Mouse (Mus musculus) heart, embryonic 12.5 days (tissue): ENCODE data around the gene Pam. TPM values are rescaled to one million over a fixed set of nuclear protein-coding genes. Genes with fewer than 3 reads are reported as not detected.

Source experiments
- ATAC-seq: fragments of 200-750 bp; cut with Nextera tagmentation; 2 replicates; pipeline ENCODE4 v1.8.0; 2017; ENCODE audit warnings: moderate TSS enrichment, moderate library complexity; ENCODE audit not compliant: insufficient number of reproducible peaks, low FRiP score
- H3K27ac ChIP-seq: fragments of 300-500 bp; sonication (generic); 2 replicates; pipeline ENCODE4 v1.5.1; 2016; ENCODE audit warnings: mild to moderate bottlenecking, moderate library complexity; ENCODE audit not compliant: poor library complexity, severe bottlenecking
- H3K27me3 ChIP-seq: fragments of 300-500 bp; sonication (generic); replicated peaks from 2 replicates; pipeline ENCODE4 v1.6.1; 2016; ENCODE audit warnings: mild to moderate bottlenecking, moderate library complexity
- H3K36me3 ChIP-seq: fragments of 300-500 bp; sonication (generic); 2 replicates; pipeline ENCODE4 v1.6.1; 2016; ENCODE audit warnings: mild to moderate bottlenecking, moderate library complexity
- H3K4me1 ChIP-seq: fragments of 300-500 bp; sonication (generic); replicated peaks from 2 replicates; pipeline ENCODE4 v1.6.1; 2016; ENCODE audit warnings: mild to moderate bottlenecking
- H3K4me2 ChIP-seq: fragments of 300-500 bp; sonication (generic); 2 replicates; pipeline ENCODE4 v1.6.1; 2016; ENCODE audit warnings: mild to moderate bottlenecking, moderate library complexity
- H3K4me3 ChIP-seq: fragments of 300-500 bp; sonication (generic); 2 replicates; pipeline ENCODE4 v1.5.1; 2016; ENCODE audit warnings: mild to moderate bottlenecking
- H3K9ac ChIP-seq: fragments of 300-500 bp; sonication (generic); 2 replicates; pipeline ENCODE4 v1.6.1; 2016; ENCODE audit warnings: mild to moderate bottlenecking, moderate library complexity
- H3K9me3 ChIP-seq: fragments of 300-500 bp; sonication (generic); replicated peaks from 2 replicates; pipeline ENCODE4 v1.6.1; 2016; ENCODE audit warnings: mild to moderate bottlenecking, moderate library complexity
- WGBS: fragments of 180-500 bp; shearing (Covaris S2); methylation state at CpG from one replicate; pipeline ENCODE4 v1.1.7; 2016; 5-methylcytosine and 5-hydroxymethylcytosine counted together
- polyA plus RNA-seq: library from polyadenylated mRNA; unstranded; fragments of >200 nt; fragmentation: Nextera tagmentation; extraction: Ambion mirVana; gene quantifications from 2 replicates; pipeline ENCODE4 v1.2.1, GENCODE M21; 2016

Pam gene
- polyA plus RNA-seq, 1 experiment from 2014 or later, result 393 TPM

- H3K4me1 ChIP-seq, result no peaks in the 10 kb centered on the region
- H3K9ac ChIP-seq, result no peak overlapping the region
- 87% methylated on average over 9 of the region's 9 CpGs for WGBS
- H3K9me3 ChIP-seq, result no peaks in the 10 kb centered on the region
- H3K4me2 ChIP-seq, result no peak overlapping the region
- peaks cover 23% of the 10 kb centered on the region for H3K36me3 ChIP-seq
- H3K4me3 ChIP-seq, result no peak overlapping the region
- H3K27ac ChIP-seq, result no peak overlapping the region
- ATAC-seq, result no peak
- no peaks in the 10 kb centered on the region for H3K27me3 ChIP-seq
These were observed 232.3 kb downstream of the Pam start for GRCm38 (mm10) chr1:97863140-97863539.

- H3K9ac ChIP-seq, result no peak overlapping the region
- H3K4me3 ChIP-seq, result no peak overlapping the region
- peaks cover 23% of the 10 kb centered on the region for H3K36me3 ChIP-seq
- H3K9me3 ChIP-seq, result no peaks in the 10 kb centered on the region
- no peaks in the 10 kb centered on the region for H3K27me3 ChIP-seq
- no peaks in the 10 kb centered on the region for H3K4me1 ChIP-seq
- no peak overlapping the region for H3K4me2 ChIP-seq
- H3K27ac ChIP-seq, result no peak overlapping the region
- no peak for ATAC-seq
- WGBS, result 78% methylated on average over 5 of the region's 5 CpGs
These were observed 232.7 kb downstream of the Pam start for GRCm38 (mm10) chr1:97862734-97863133.

- no peak for ATAC-seq
- H3K27me3 ChIP-seq, result no peaks in the 10 kb centered on the region
- no peak overlapping the region for H3K4me2 ChIP-seq
- no peak overlapping the region for H3K27ac ChIP-seq
- H3K9ac ChIP-seq, result no peak overlapping the region
- H3K9me3 ChIP-seq, result no peaks in the 10 kb centered on the region
- H3K4me3 ChIP-seq, result no peak overlapping the region
- no peaks in the 10 kb centered on the region for H3K4me1 ChIP-seq
- 72% methylated on average over 3 of the region's 3 CpGs for WGBS
- H3K36me3 ChIP-seq, result peaks cover 36% of the 10 kb centered on the region
These were observed 241.2 kb downstream of the Pam start for GRCm38 (mm10) chr1:97854256-97854655.

- no peaks in the 10 kb centered on the region for H3K4me1 ChIP-seq
- H3K36me3 ChIP-seq, result peaks cover 32% of the 10 kb centered on the region
- no peak overlapping the region for H3K27ac ChIP-seq
- no peak overlapping the region for H3K9ac ChIP-seq
- 79% methylated on average over 13 of the region's 13 CpGs for WGBS
- H3K4me3 ChIP-seq, result no peak overlapping the region
- H3K27me3 ChIP-seq, result no peaks in the 10 kb centered on the region
- H3K4me2 ChIP-seq, result no peak overlapping the region
- no peaks in the 10 kb centered on the region for H3K9me3 ChIP-seq
- ATAC-seq, result no peak
These were observed 243.8 kb downstream of the Pam start for GRCm38 (mm10) chr1:97851601-97852175.

- 80% methylated on average over 14 of the region's 14 CpGs for WGBS
These were observed 246.7 kb downstream of the Pam start for GRCm38 (mm10) chr1:97848601-97849241.

GRCm38 (mm10) chr1:97843220-97843992 is 252.0 kb downstream of the Pam start:
- no peaks in the 10 kb centered on the region for H3K9me3 ChIP-seq
- no peaks in the 10 kb centered on the region for H3K4me1 ChIP-seq
- no peak for ATAC-seq
- H3K4me3 ChIP-seq, result no peak overlapping the region
- H3K27me3 ChIP-seq, result no peaks in the 10 kb centered on the region
- peaks cover 34% of the 10 kb centered on the region for H3K36me3 ChIP-seq
- no peak overlapping the region for H3K4me2 ChIP-seq
- H3K9ac ChIP-seq, result no peak overlapping the region
- H3K27ac ChIP-seq, result no peak overlapping the region

More at GRCm38 (mm10) chr1:97848601-97849241, 246.7 kb downstream of the Pam start:
- Histone ChIP-seq H3K4me1 (no peaks in the 10 kb centered on the region), H3K36me3 (peaks cover 35% of the 10 kb centered on the region), H3K27me3 (no peaks in the 10 kb centered on the region), H3K4me3 (no peak overlapping the region), H3K27ac (no peak overlapping the region), H3K9me3 (no peaks in the 10 kb centered on the region), H3K9ac (no peak overlapping the region), H3K4me2 (no peak overlapping the region)
- no peak for ATAC-seq

GRCm38 (mm10) chr1:97834354-97834822 is 261.1 kb downstream of the Pam start:
- no peak overlapping the region for H3K4me2 ChIP-seq
- no peaks in the 10 kb centered on the region for H3K9me3 ChIP-seq
- no peak overlapping the region for H3K9ac ChIP-seq
- no peaks in the 10 kb centered on the region for H3K27me3 ChIP-seq
- ATAC-seq, result no peak
- peaks cover 4% of the 10 kb centered on the region; the same call in 1 of the 2 replicates for H3K4me1 ChIP-seq
- WGBS, result 83% methylated on average over 5 of the region's 5 CpGs
- no peak overlapping the region for H3K4me3 ChIP-seq
- peak overlapping the region; percentile 74 for H3K27ac ChIP-seq
- H3K36me3 ChIP-seq, result peaks cover 54% of the 10 kb centered on the region

- 56% methylated on average over 5 of the region's 5 CpGs for WGBS
- Histone ChIP-seq H3K4me1 (peaks cover 4% of the 10 kb centered on the region; the same call in 1 of the 2 replicates), H3K9ac (no peak overlapping the region), H3K36me3 (peaks cover 58% of the 10 kb centered on the region), H3K4me3 (no peak overlapping the region), H3K27me3 (no peaks in the 10 kb centered on the region), H3K4me2 (no peak overlapping the region), H3K27ac (peak overlapping the region; percentile 74), H3K9me3 (no peaks in the 10 kb centered on the region)
- ATAC-seq, result peak; percentile 74
These were observed 261.7 kb downstream of the Pam start for GRCm38 (mm10) chr1:97833466-97834353.

GRCm38 (mm10) chr1:97828087-97828486 is 267.4 kb downstream of the Pam start:
- peaks cover under 1% of the 10 kb centered on the region; the same call in 1 of the 2 replicates for H3K4me1 ChIP-seq
- H3K9ac ChIP-seq, result no peak overlapping the region
- no peaks in the 10 kb centered on the region for H3K27me3 ChIP-seq
- no peaks in the 10 kb centered on the region for H3K9me3 ChIP-seq
- H3K4me3 ChIP-seq, result no peak overlapping the region
- WGBS, result 88% methylated on average over 5 of the region's 5 CpGs
- ATAC-seq, result no peak
- H3K4me2 ChIP-seq, result no peak overlapping the region
- H3K36me3 ChIP-seq, result peaks cover 60% of the 10 kb centered on the region
- no peak overlapping the region for H3K27ac ChIP-seq

- H3K4me3 ChIP-seq, result no peak overlapping the region
- no peak overlapping the region for H3K27ac ChIP-seq
- 84% methylated on average over 2 of the region's 2 CpGs for WGBS
- H3K9me3 ChIP-seq, result no peaks in the 10 kb centered on the region
- H3K4me2 ChIP-seq, result no peak overlapping the region
- no peak overlapping the region for H3K9ac ChIP-seq
- H3K4me1 ChIP-seq, result no peaks in the 10 kb centered on the region
- no peaks in the 10 kb centered on the region for H3K27me3 ChIP-seq
- H3K36me3 ChIP-seq, result peaks cover 58% of the 10 kb centered on the region
- ATAC-seq, result no peak
These were observed 267.9 kb downstream of the Pam start for GRCm38 (mm10) chr1:97827566-97827965.
